Mouse (Mus musculus) Patski (cell line): ENCODE measurements around the gene Cdpf1. TPM values are rescaled to one million over a fixed set of nuclear protein-coding genes. Genes with fewer than 3 reads are reported as not detected.

Source experiments
- ATAC-seq: fragments of 100-300 bp; one replicate; pipeline ENCODE4 v1.8.0; 2021
- CTCF ChIA-PET: fragments of 350-600 bp; sonication (Branson Sonifier 250); formaldehyde crosslinking; loops from one replicate; lab custom pipeline; 2022; ENCODE audit warnings: inconsistent platforms; lab: Charles Lee
- POLR2A ChIA-PET: fragments of 350-600 bp; sonication (Branson Sonifier 250); formaldehyde crosslinking; loops from one replicate; lab custom pipeline; 2022; ENCODE audit warnings: antibody characterized with exemption, inconsistent platforms; lab: Charles Lee
- DNase-seq: peaks from one replicate; pipeline ENCODE4 v3.0.0-alpha.2; 2011; ENCODE audit warnings: low read depth, low spot score
- H3K27me3 ChIP-seq: fragments of 371-371 bp; one replicate; pipeline ENCODE4 v1.5.1; 2021
- CTCF ChIP-seq: fragments of 100-300 bp; IDR thresholded peaks from one replicate; pipeline ENCODE4 v1.5.1; 2021
- in situ Hi-C: fragments of 300-500 bp; cut with MboI; formaldehyde crosslinking; loops from 3 replicates; pipeline ENCODE4 v1.11.1; 2018; ENCODE audit warnings: low pct_unique_long_range_greater_than_20kb, mixed read lengths
- polyA plus RNA-seq: library from polyadenylated mRNA; unstranded; gene quantifications from one replicate; pipeline ENCODE4 v1.2.3, GENCODE M21; 2021

Gene Cdpf1
- polyA plus RNA-seq, 1 experiment from 2014 or later, result 17.5 TPM

DNA sequence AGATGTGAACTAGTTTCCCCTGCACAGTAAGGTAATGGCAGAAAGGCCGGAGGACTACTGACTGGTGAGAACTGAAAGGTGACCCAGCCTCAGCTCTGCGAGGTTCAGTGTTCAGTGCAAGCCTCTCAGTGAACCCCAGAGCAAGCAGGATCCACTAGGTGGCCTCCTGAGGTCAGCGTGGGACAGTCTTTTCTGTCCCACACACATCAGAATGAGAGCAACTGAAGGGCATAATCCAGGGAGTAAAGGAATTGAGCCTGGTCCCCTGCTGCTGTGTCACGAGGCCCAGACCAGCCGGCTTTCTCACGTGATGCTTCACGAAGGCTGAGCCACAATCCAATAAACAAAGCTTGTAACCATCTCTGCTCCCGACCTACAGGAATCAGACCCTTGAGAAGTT, 3.1 kb downstream of the Cdpf1 start:
- ChIA-PET CTCF (interaction anchor here (1.2 kb wide), 1 partner anchor 22 kb away, joined by 3 read pairs; no protein-coding TSS in a partner anchor), POLR2A (no interaction called here)
- DNase-seq (no peak), ATAC-seq (no peak)
- in situ Hi-C loops, result no loop called here
- no peak for TF ChIP-seq CTCF
- H3K27me3 ChIP-seq, result no peaks in the 10 kb centered on the region

DNA sequence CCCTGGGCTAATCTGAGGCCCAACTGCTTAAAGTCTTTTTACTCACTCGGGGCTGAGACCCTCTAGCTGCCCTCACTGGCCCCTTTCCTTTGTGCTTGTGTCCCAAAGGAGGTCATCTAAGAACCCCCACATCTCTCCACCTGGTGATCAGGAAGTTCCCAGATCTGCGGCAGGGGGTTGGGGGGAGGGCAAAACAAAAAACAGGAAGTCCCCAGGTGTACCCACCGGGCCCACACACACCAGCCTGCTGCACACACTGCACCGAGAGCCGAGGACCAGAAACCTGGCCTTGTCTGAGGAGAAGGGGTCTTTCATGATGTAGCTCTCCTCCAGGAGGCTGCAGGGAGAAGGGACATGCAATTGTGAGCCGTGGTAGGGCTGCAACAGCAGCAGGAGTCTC, 3.5 kb downstream of the Cdpf1 start:
- in situ Hi-C loops, result no loop called here
- POLR2A ChIA-PET, result no interaction called here
- CTCF ChIA-PET, result interaction anchor here (1.2 kb wide), 1 partner anchor 21 kb away, joined by 3 read pairs; no protein-coding TSS in a partner anchor
- no peak for DNase-seq
- TF ChIP-seq CTCF, result no peak
- H3K27me3 ChIP-seq, result no peaks in the 10 kb centered on the region
- no peak for ATAC-seq

DNA sequence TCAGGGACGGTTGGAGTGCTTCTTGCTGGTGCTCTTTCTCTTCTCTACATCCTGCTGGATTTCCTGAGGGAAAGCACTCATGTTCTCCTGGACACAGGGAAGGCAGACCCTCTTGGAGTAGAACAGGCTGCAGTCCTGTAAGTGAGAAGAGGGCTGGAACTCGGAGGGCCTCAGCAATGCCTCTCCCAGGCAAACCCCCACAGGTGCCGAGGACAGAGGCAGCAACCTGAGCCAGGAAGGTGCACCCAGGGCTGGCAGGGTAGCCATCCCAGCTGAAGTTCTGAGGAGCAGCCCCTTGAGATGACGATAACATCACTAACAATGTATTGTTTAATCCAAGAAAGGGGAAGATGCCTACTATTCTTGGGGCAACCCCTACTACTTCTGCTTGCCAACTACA, 4.1 kb downstream of the Cdpf1 start:
- ChIA-PET POLR2A (no interaction called here), CTCF (no interaction called here)
- in situ Hi-C loops, result no loop called here
- DNase-seq (no peak), ATAC-seq (no peak)
- H3K27me3 ChIP-seq, result no peaks in the 10 kb centered on the region
- TF ChIP-seq CTCF, result no peak

DNA sequence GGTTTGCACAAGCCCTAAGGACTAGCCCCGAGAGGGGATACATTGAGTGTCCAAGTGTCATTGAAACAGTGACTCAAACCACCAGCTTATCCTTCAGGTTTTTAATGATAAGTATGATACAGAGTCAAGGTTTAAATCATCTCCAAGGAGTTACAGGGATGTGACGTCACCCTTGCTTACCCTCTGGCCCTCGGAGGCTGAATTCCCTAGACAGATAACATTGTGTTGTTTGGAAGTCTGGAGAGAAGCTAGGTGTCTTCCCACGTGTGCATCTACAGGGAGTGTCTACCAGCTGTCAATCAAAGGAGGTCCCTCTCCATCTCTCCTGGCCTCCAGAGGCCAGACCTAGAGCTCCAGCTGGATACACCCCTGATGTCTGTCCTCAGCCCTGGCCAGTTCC, 4.6 kb downstream of the Cdpf1 start:
- no peak for TF ChIP-seq CTCF
- ChIA-PET POLR2A (no interaction called here), CTCF (no interaction called here)
- DNase-seq (no peak), ATAC-seq (no peak)
- H3K27me3 ChIP-seq, result no peaks in the 10 kb centered on the region
- in situ Hi-C loops, result no loop called here

DNA sequence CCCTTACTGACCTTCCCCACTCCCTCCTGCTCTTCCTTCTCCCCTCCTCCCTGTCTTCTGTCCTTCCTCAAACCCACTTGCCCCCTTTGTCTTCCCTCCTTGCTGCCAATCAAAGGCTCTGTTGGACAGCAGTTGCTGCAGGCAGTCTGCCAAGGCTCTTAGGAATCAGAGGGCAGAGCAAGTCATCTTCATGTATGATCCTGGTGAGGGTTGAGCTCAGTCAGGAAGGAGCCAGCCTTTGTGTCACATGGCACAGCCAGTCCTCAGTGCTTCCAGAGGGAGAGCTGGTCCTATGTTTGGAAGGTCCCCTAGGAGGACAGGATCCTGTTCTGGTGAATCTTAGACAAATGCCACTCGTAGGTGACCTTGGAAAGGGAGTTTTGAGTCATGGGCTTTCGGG, 8.6 kb downstream of the Cdpf1 start:
- no peak for ATAC-seq
- ChIA-PET CTCF (interaction anchor here (1.1 kb wide), 1 partner anchor 85 kb away, joined by 3 read pairs; no protein-coding TSS in a partner anchor), POLR2A (no interaction called here)
- no peak for DNase-seq
- no peak for TF ChIP-seq CTCF
- in situ Hi-C loops, result no loop called here
- H3K27me3 ChIP-seq, result no peaks in the 10 kb centered on the region

DNA sequence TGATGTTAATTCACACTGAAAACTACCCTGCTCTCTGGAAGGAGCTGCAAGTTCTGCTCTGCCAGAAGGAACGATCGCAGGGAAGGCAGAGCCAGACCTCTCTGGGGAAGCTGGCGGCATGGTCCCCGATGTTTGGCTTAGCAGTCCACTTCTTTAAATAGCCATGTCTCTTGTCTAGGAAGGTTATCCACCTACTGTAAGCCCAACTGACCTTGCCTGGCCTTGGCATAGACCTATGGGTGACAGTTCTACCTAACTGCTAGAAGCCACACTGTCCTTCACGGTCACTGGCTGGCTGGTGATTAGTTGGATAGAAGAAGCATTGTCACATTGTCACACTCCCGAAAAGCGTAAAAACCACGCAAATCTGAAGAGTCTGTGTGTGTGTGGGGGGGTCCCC, 12.8 kb downstream of the Cdpf1 start:
- in situ Hi-C loops, result no loop called here
- POLR2A ChIA-PET, result no interaction called here
- DNase-seq, result no peak
- H3K27me3 ChIP-seq, result no peaks in the 10 kb centered on the region
- ATAC-seq, result no peak
- no peak for TF ChIP-seq CTCF
- CTCF ChIA-PET, result no interaction called here

DNA sequence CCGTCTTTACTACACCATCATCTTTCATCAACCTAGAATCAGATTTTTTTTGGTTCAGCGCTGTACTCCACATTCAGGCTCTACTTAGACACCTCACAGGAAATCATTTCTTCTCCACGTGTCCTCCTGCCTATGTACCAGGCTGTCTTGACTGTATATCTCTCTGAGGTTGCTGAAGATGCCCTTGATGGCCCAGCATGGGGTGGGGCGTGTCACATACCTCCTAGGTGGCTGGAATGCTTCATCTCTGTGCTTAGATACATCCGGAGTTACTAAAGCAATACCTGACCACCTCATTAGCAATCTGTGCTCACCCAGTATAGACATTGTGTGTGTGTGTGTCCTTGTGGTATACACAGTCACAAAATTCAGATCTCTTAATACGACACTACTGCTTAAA, 16.0 kb downstream of the Cdpf1 start:
- in situ Hi-C loops, result no loop called here
- DNase-seq, result no peak

DNA sequence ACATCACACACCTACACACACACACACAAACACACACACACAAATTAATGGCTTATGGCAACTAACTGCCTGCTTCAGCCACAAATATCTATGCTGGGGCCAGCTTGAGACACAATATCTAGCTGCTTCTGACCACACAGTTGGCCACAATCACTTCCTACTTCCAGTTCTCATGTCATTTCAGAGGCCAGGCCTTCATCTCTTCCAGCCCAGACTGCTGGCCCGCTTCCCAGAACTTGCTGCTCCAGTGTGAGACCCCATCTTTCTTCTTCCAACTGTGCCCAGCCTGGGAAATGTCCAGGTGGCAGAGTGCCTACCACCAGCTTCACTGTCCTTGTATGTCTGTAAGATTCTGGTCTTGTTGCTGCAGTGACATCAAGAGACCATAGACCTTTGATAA, 18.7 kb downstream of the Cdpf1 start:
- no peaks in the 10 kb centered on the region for H3K27me3 ChIP-seq
- CTCF ChIA-PET, result no interaction called here
- POLR2A ChIA-PET, result no interaction called here
- DNase-seq (no peak), ATAC-seq (no peak)
- TF ChIP-seq CTCF, result no peak
- in situ Hi-C loops, result no loop called here

More for the DNA sequence above, 16.0 kb downstream of the Cdpf1 start:
- ChIA-PET CTCF (no interaction called here), POLR2A (no interaction called here)
- no peak for ATAC-seq
- no peak for TF ChIP-seq CTCF
- H3K27me3 ChIP-seq, result no peaks in the 10 kb centered on the region

DNA sequence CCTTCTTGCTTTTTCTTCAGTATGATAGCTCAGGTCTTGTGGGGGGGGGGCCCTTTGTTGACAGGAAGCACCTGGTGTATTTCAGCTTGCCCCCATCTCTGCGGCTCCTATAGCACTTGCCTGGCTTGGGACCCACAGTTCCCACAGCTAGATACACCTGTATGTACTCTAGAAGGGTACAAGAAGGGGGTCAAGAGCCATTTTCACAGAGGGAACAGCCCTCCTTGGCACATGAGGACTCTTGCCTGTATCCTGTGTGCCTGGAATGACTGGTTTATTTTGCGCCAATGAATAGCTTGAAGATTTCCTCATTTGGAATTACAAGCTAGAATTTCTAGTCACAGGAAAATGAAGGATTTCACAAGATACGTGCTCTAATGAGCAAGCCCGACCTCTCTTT, 20.0 kb downstream of the Cdpf1 start:
- DNase-seq (no peak), ATAC-seq (no peak)
- ChIA-PET CTCF (interaction anchor here (1.3 kb wide), 1 partner anchor 9 kb away, joined by 4 read pairs; no protein-coding TSS in a partner anchor), POLR2A (no interaction called here)
- TF ChIP-seq CTCF, result no peak
- H3K27me3 ChIP-seq, result no peaks in the 10 kb centered on the region
- in situ Hi-C loops, result no loop called here

DNA sequence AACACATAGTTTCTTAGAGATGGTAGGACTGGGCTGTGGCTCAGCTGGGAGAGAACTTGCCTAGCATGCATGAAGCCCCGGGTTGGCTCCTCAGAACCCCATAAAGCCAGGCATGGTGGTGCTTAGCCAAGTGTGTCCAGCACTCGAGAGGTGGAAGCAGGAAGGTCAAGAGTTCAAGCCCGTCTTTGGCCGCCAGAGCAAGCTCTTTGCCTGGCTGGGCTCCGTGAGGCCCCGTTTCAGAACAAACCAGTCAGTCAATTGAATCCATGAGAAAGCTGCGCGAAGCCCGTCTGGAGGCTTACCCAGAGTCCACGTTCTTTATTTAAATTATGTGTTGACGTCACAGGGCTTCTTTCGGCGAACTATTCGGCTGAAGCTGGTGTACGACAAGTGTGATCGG, 22.9 kb downstream of the Cdpf1 start:
- in situ Hi-C loops, result no loop called here
- POLR2A ChIA-PET, result no interaction called here
- CTCF ChIA-PET, result no interaction called here
- ATAC-seq (no peak), DNase-seq (no peak)
- TF ChIP-seq CTCF, result no peak
- peaks cover 4% of the 10 kb centered on the region for H3K27me3 ChIP-seq

DNA sequence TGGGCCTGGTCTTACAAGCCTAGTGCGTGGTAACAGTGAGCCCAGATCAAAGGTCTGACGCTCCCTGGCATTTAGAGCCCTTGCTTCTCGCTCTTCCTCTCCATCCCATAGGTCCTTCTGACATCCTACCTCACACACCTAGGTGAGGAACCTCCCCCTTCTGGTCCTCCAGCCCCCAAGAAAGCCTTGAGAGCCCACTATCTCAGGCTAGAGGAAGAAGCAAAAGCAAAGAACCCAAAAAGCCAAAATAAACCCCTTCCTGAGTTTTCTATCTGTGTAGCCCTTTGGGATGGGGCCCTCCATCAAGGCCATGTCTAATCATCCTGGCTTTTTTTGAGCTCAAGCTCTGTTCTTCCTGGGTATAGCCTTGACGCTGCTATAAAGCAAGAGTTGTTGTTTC, 23.4 kb downstream of the Cdpf1 start:
- no peak for ATAC-seq
- H3K27me3 ChIP-seq, result peaks cover 4% of the 10 kb centered on the region
- CTCF ChIA-PET, result no interaction called here
- no peak for TF ChIP-seq CTCF
- in situ Hi-C loops, result no loop called here
- no peak for DNase-seq
- POLR2A ChIA-PET, result no interaction called here

DNA sequence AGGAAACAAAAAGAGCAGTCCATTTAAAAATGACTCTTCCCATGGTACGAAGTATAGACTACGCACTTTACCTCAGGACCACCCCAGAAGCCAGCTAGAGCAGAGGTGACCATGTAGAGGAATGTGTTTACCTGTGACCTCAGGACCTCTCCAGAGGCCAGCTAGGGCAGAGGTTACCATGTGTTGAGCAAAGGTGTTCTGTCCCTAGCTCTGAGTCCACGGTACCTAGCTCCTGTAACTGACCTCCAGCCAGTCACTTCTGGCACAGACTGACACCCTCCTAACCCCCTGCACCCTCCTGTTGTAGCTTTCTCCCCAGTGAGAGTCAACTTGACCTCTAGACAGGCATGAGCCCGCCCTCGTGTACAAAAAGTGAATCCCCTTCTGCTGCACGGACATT, 24.0 kb downstream of the Cdpf1 start:
- peaks cover 4% of the 10 kb centered on the region for H3K27me3 ChIP-seq
- ChIA-PET POLR2A (no interaction called here), CTCF (interaction anchor here (1.5 kb wide), 1 partner anchor 21 kb away, joined by 3 read pairs; no protein-coding TSS in a partner anchor)
- in situ Hi-C loops, result no loop called here
- ATAC-seq (no peak), DNase-seq (no peak)
- TF ChIP-seq CTCF, result no peak
